Mouse (Mus musculus) spleen, adult 12 weeks (tissue): ENCODE results near the gene Evx2.

ENCODE experiments used
- DNase-seq: peaks from one replicate; pipeline ENCODE4 v3.0.0; 2022; ENCODE audit warnings: low spot score

The Evx2 gene

DNA sequence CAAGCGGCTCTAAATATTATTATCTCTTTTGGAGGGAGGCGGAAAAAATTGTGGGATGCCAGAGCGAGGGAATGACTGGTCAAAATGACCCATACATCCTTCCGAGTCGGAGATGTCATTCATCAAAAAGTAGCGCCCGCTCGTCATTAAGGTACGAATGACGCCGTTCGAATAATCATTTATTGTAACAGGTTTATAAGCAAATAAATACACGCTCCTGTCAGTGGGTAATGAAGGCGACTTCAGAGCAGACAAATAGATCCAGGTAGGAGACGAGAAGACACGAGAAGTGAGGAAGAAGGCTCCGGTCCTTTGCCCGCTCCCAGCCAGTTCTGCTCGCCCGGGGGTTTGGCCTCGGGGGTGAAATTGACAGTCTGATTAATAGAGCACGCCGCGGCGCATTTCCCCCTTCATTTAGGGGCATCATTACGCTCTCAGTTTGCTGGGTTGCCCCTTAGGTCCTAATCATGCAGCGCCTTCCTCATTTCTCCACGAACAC lies at the start of gene Evx2:
Gene Evx2, minus strand, starts transcription at position 51 of the 499 bp plus-strand sequence.
- no peak for DNase-seq

DNA sequence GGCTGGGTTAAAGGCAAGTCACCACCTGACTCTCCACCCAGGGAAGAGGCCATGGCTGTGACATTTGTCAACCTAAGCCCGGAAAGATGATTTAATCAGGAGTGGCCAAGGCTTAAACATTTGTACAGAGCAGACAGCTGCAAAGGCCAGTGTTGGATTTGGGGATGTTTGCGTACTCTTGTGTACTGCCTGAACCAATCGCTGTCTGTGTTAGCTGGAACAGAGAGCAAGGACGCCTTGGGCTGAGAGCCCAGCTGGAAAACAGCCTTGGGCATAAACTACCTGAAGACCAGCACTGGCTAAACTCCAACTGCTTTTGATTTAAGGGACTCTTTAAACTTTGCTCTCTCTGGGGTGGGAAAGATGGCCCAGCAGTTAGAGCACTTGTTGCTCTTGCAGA lies 49.3 kb upstream of the Evx2 start:
- DNase-seq = no peak

DNA sequence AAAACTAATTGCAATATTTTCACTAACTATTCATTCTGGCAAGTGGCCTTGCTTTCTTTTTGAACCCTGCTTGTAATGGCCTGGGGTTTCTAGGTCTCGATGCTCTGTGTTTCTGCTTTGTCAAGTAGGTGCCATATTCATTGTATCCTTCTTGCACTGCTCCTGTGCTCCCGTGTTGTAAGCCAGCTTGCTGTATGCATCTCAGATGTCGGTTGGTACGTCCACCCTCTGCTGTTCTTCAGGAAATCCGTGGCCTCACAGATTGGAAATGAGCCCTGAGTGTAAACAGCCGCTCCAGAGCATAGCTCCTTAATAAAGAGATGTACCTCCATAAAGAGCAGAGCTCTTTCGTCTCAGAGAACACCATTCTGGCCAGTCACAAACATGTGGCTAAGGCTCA lies 48.2 kb upstream of the Evx2 start:
- no peak for DNase-seq

GRCm38 (mm10) chr2:74706393-74706960 lies 47.1 kb upstream of the Evx2 start:
- no peak for DNase-seq

GRCm38 (mm10) chr2:74705467-74706089 lies 46.2 kb upstream of the Evx2 start:
- DNase-seq = no peak

- no peak for DNase-seq
These were observed 45.7 kb upstream of the Evx2 start for GRCm38 (mm10) chr2:74704999-74705466.

- DNase-seq = no peak
These were observed 45.1 kb upstream of the Evx2 start, which contains the start of gene Hoxd8 for GRCm38 (mm10) chr2:74704393-74704998. TSS of gene Hoxd8 (plus strand) at chr2:74704615.

DNA sequence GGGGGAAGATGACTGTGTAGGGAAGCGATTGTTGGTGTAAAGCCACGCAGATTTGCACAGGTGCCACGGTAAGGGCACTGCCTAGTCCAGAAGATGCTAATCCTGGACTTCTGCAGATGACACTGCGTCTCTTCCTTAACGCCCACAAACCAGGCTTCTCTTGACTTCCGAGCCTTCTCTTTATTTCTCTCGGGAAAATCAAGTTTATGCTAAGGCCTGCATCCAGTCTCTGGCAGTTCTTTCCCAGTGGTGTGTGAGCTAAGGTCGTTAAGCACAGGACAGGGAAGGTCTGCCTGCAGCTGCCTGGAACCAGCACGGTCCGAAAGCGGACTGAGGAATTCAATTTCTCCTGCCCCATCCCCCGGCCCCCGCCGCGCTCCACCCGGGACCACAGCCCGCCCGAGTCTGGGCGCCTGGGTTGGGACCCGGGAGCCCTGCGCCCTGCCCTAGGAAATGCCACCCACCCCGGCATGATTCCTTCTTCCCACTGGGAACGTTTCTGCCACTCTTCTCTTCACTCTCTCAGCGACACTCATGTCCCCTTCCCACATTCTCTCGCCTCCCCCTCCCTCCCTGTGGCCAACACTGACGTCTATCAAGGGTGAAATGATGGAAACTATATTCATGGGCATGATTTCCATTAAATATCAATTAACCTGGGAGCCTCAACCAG lies 44.5 kb upstream of the Evx2 start:
- DNase-seq = no peak

- no peak for DNase-seq
These were observed 44.0 kb upstream of the Evx2 start for GRCm38 (mm10) chr2:74703317-74703716.

DNA sequence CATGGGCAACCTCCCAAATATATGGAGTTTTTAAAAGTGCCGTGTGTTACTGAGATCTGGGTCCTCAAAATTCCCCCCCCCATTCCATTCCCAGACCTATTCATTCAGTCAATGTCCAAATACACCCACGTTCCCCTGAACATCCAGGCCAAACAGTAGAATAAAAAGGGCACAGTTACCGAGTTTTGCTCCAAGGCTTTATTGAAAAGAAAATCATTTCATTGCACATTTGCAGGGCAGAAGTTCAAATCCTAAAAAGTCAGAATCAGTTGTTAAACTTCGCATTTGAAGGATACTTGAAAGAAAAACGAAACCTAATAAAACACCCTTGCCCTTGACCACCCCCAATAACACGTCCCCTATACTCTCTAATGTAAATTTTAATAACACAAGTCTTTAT lies 43.5 kb upstream of the Evx2 start:
- DNase-seq = no peak

GRCm38 (mm10) chr2:74701949-74702819 lies 42.8 kb upstream of the Evx2 start:
- DNase-seq = no peak

DNA sequence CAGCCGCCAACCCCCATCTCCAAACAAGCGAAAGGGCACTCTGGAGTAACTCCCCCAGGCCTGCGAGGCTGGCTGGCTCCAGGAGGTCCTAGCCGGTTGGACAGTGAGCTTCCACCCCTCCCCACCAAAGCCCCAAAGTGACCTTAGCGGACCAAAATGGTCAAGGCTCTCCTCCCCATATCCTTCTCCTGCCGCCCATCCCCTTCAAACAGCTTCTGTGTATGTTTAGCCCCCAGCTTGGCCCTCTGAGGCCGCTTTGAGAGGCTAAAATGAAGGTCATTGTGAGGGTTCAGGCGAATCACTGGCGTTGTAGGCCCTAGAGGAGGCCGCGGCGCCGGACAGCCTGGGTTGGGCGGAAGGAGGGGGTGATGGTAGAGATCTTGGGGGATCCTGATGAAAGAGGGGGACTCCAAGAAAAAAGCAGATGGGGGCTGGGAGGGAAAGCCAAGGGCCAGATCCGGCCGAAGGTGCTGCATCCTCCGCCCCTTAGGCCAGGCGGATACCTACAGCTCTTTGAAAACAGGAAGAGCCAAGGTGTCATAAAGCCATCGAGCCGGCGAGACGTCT lies 41.3 kb upstream of the Evx2 start:
- no peak for DNase-seq

GRCm38 (mm10) chr2:74699664-74700545 lies 40.5 kb upstream of the Evx2 start:
- no peak for DNase-seq

- DNase-seq = no peak
These were observed 39.7 kb upstream of the Evx2 start for GRCm38 (mm10) chr2:74699053-74699430.

- no peak for DNase-seq
These were observed 39.1 kb upstream of the Evx2 start for GRCm38 (mm10) chr2:74698201-74699052.

GRCm38 (mm10) chr2:74697567-74698121 lies 38.3 kb upstream of the Evx2 start, which contains the start of gene Hoxd9:
TSS of gene Hoxd9 (plus strand) at chr2:74697727.
- DNase-seq = no peak

DNA sequence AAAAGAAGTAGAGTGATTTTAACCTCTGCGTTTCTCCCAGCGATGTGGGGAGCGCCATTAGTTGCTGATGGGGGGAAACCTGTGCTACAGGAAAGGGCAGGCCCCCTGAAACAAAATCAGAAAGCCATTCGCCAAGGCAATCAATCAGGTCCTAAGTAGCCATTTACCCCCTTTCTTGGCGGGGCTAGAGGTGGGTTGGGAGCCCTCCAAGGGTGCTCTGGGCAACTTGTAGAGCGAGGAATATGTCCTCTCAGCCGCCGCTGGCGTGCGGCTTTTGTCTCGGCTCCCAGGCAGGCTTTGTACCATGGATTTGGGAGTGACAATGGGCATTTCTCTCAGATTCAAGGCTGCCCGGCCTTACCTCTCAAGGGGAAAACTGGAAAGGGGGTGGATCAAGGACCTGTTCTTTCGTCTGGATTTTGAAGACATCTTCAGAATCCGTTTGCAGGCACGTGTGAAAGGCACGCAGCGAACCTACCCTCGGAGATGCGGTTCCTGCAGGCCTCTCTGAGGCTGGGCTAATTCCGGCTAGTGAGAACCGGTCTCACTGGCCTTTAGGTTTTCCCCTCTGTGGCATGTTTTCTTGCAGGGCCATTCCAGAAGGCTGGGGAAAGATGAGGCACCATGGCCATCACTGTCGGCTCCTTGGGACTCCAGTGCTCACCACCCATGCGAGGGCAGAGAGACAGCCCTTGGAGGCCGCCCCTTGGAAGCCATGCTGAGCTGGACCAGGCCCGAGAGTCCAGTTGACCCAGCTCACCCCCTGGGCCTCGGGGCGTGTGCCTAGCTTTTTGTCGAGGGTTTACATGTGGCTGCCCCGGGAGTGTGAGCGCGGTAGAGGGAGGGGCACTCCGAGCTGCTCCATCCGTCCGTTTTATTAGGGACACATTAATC lies 37.3 kb upstream of the Evx2 start:
- no peak for DNase-seq

DNA sequence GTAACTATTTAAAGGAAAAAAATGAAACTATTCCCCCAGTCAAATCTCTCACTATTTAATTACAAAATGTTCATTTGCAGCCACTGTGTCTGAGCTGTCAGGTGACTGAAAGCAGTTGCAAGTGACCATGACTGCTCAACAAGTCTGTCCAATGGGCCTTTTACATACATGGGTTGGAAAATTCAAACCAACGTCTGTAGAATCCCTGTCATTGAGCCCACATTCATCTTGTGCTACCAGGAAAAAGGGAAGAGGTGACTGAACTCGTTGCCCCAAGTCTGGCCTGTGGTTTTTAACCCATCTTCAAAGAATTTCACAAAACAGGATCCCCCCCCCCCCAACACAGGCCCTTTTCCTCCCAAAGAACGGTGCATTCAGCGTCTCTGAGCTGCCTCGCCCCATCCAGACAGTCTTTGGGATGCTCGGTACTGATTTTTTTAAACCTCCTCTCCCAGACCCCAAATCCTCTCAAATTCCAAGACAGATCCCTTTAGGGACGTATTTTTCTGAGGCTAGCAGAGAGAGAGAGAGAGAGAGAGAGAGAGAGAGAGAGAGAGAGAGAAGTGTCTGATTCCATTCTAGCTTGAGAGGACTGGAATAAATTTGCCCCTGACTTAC lies 36.6 kb upstream of the Evx2 start:
- no peak for DNase-seq
